Mouse (Mus musculus) erythroblast, embryonic 14.5 days (primary cell): ENCODE data around the gene Cers2.

Experiments
- GATA1 ChIP-seq: IDR thresholded peaks from 2 replicates; pipeline ENCODE4 v1.6.1; 2012; ENCODE audit warnings: low read length, inconsistent platforms, mixed read lengths
- TAL1 ChIP-seq: IDR thresholded peaks from 3 replicates; pipeline ENCODE4 v1.6.1; 2012; ENCODE audit warnings: low read length, inconsistent platforms, mixed read lengths

DNA sequence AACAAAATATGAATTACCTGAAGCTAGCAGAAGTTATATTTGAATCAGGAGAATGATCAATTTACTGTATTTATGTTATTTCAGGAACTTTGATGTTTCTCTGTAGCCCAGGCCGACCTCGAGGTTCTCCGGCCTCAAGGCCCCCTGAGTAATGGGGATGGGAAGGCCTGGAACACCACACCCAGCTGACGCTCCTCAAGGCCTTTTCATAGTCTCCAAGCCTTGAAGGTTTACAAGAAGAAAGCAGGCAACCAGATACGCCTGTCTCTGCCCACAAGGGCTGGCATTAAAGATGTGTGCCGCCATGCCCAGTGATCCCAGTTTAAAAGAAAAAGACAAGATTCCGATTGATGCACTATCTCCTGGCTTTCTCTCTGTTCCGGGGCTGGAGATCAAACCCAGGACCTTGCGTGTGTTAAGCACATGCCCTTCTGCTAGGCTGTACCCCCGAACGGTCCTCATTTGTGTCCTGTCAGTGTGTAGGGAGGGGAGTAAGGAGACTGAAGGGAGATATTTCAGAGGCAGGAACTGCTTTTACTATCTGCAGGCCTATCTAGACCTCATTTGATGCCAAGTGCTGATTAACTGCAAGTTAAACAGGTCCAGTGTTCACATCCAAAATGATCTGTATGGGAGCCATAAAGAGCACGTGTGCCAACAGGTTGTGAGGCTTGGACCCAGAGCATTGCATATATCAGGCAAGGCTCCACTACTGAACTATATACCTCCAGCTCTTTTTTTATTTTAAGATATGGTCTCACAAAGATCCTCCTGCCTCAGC lies 29.9 kb upstream of the Cers2 start:
- TF ChIP-seq GATA1 (no peak), TAL1 (no peak)
